In the genomic region with DNA sequence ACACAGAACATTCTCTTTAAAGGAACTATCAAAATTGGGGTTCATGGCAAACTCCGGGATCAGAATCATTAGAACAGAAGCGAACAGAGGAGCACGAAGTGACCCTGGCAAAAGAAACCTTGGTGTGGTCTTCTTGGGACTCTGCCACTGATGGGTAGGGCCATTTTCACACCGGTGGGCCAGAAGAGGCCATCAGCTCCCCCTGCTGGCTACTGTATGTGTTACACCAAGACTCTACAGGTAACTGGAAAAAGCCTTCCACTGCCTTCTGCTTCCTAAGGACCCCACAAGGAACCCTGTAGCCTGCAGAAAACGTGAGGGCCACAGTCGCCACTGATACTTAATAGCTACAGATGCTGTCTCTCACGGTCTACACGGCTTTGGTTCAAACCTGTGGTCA, we compare ENCODE assay signal across 8 mouse cellular contexts. TPM values are rescaled to one million over a fixed set of nuclear protein-coding genes. Genes with fewer than 3 reads are reported as not detected.
DNase-seq lines count a peak whose midpoint lies in the region; ATAC-seq and TF ChIP-seq lines count a peak whose summit lies in the region.

No protein-coding gene starts in this region.

- H3K4me2 ChIP-seq in heart, embryonic 11.5 days = no peak overlapping the region

- peak; percentile 54 for TF ChIP-seq CTCF in brain, embryonic 14.5 days (IDR thresholded peaks at IDR 0.05; ENCODE audit: borderline replicate concordance, extremely low read depth, insufficient read depth, insufficient read length)

- H3K27me3 ChIP-seq in heart, embryonic 11.5 days (ENCODE audit: control insufficient read depth, insufficient read depth, low read length) = no peaks in the 10 kb centered on the region

- 40% methylated on average over 8 of the region's 8 CpGs for WGBS in heart, embryonic 11.5 days (ENCODE audit: insufficient replicate concordance)

- peak; percentile 30 to 69 for DNase-seq in heart, adult 18-20 months
- DNase-seq in right cerebral cortex, adult 2 months (ENCODE audit: low spot score in 2 of 2) = peak; percentile 32 to 33
- DNase-seq in right cerebral cortex, postnatal 10 days (ENCODE audit: low spot score in 2 of 2) = no peak
- DNase-seq in brain, embryonic 14.5 days (ENCODE audit: low read depth) = no peak
- DNase-seq in lung, postnatal 14 days = peak; percentile 70
- no peak for DNase-seq in gastrocnemius, postnatal 25 days

- H3K36me3 ChIP-seq in heart, embryonic 11.5 days (ENCODE audit: control insufficient read depth, insufficient read depth, low read length) = no peaks in the 10 kb centered on the region

- ATAC-seq in heart, embryonic 11.5 days (replicated peaks; ENCODE audit: insufficient number of reproducible peaks, low FRiP score, low TSS enrichment) = no peak
- no peak for ATAC-seq in frontal cortex, adult (ENCODE audit: low TSS enrichment)

- no peak overlapping the region for H3K27ac ChIP-seq in heart, embryonic 11.5 days (ENCODE audit: low read depth, low read length)

- no peak overlapping the region for H3K9ac ChIP-seq in heart, embryonic 11.5 days (ENCODE audit: low read depth, low read length)

- no peaks in the 10 kb centered on the region for H3K9me3 ChIP-seq in heart, embryonic 11.5 days (replicated peaks; ENCODE audit: control insufficient read depth, low read length)

- H3K4me3 ChIP-seq in heart, embryonic 11.5 days (ENCODE audit: low read depth, low read length) = no peak overlapping the region

- peaks cover 8% of the 10 kb centered on the region for H3K4me1 ChIP-seq in heart, embryonic 11.5 days (ENCODE audit: control insufficient read depth, insufficient read depth, low read length)

- no peak for TF ChIP-seq POLR2A in brain, embryonic 14.5 days (IDR thresholded peaks at IDR 0.05; ENCODE audit: borderline replicate concordance, extremely low read depth, insufficient read depth, insufficient read length, poor library complexity, severe bottlenecking)

RNA-seq across cellular contexts. Expression of a gene that starts 25.2 kb away (rescaled TPM):
- total RNA-seq in heart, adult 18-20 months (2021) = 100 to 1,000 TPM; 408 to 450 TPM
- 51.3 and 58.0 TPM in 2 replicates for polyA plus RNA-seq in heart, embryonic 11.5 days (2014; fragmentation: Nextera tagmentation; extraction: Ambion mirVana)
- 2.4 and 2.9 TPM in 2 replicates for polyA plus RNA-seq in brain, embryonic 14.5 days (2012; rRNA removed)
- total RNA-seq in gastrocnemius, postnatal 25 days (2021) = 1 to 10 TPM; 4.8 to 5.9 TPM

Comparison
In these comparisons a context has a peak if more than half of its experiments do, and no peak if none do; other contexts are left out.
1. DNase-seq: peak in heart, adult 18-20 months (2 of 2), right cerebral cortex, adult 2 months (2 of 2) and lung, postnatal 14 days (single experiment); none in right cerebral cortex, postnatal 10 days (0 of 2), brain, embryonic 14.5 days (single experiment) and gastrocnemius, postnatal 25 days (single experiment).
2. RNA of a gene that starts 25.2 kb away (total RNA-seq): 408 to 450 TPM in heart, adult 18-20 months; 4.8 to 5.9 TPM in gastrocnemius, postnatal 25 days; every median in the first group is over 10 times any median in the second.